Mouse (Mus musculus) stomach, postnatal 0 days (tissue): Measurements from ENCODE around the gene Dpm2.

Experiments used
- CTCF ChIP-seq: IDR thresholded peaks from 2 replicates; pipeline ENCODE4 v1.5.1; 2016; ENCODE audit warnings: antibody characterized with exemption, low read depth, mild to moderate bottlenecking, moderate library complexity
- EP300 ChIP-seq: optimal IDR thresholded peaks from 2 replicates; pipeline ENCODE3; 2016; ENCODE audit warnings: antibody characterized with exemption

DNA sequence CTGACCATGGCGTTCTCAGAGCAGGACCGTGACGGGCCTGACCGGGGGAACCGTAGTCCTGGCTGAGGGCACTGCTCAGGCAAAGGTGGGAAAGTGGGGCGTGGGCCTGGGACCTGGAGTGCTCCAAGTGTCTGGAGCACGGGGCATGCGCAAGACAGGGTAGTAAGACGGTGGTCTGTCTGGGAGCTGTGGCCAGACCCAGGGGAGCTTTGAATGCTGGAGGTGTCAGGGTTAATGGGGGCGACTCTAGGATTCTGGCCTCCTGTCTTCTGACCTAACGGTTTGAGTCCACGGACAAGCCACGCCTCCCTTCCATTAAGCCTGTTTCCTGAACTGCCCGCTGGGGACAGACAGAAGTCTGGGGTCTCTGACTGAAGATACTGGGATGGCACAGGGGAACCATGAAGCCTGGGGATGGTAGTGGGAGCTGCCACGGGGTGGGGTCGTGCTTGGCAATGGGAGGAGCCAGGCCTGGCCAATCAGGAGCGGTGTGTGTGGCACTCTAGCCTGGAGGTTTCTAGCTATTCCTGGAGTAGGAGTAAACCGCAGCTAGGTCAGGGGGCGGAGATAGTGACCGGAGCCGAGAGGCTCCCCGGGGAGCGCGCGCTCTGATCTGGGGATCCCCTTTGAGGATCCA lies 37.6 kb downstream of the Dpm2 start:
- 0 out of 2 replicates have a peak, but pooled peaks have one; percentile 8 for TF ChIP-seq CTCF
- no peak for TF ChIP-seq EP300
